In the genomic region with DNA sequence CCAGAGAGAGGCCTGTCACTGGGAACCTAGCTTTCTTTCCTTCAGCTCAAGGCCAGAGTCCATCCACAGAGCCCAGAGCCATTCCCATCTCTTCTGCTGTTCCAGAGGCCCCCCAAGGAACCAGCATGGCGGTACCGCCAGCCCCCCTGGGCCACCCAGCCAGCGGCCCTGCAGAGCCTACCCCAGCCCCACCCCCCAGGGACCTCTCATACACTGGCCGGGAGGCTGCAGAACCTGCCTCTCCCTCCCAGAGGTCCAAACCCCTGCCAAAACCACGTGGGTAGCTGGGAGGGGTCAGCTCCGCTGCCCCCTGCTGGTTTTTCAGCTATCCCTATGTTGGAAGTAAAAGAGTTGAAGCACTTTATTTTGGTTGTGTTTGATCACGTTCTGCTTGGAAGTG, we compare ENCODE assay signal across 9 mouse cellular contexts. TPM values are rescaled to one million over a fixed set of nuclear protein-coding genes. Genes with fewer than 3 reads are reported as not detected.
DNase-seq lines count a peak whose midpoint lies in the region; ATAC-seq and TF ChIP-seq lines count a peak whose summit lies in the region.
"Had no signal": no experiment of that assay in that cellular context is flagged by ENCODE, and none has a peak within 500 bp of the region (broad histone marks: within the 10 kb centered on the region; RNA-seq: fewer than 3 reads in every experiment).

No protein-coding gene starts in this region.

- ATAC-seq in liver, postnatal 0 days, result no peak
- no peak for ATAC-seq in liver, embryonic 11.5 days (replicated peaks; ENCODE audit: low FRiP score)
- no peak for ATAC-seq in hindbrain, embryonic 13.5 days (ENCODE audit: low FRiP score)

- 49% methylated on average over 7 of the region's 7 CpGs for WGBS in liver, postnatal 0 days (ENCODE audit: insufficient replicate concordance)
- 44% methylated on average over 7 of the region's 7 CpGs for WGBS in liver, embryonic 11.5 days
- WGBS in hindbrain, embryonic 13.5 days, result 25% methylated on average over 7 of the region's 7 CpGs

- peak; percentile 18; the same call in 1 of the 2 replicates for TF ChIP-seq CTCF in liver, postnatal 0 days (IDR thresholded peaks at IDR 0.05; ENCODE audit: low read depth)

- intact Hi-C loops in left cerebral cortex, postnatal 25 days (cut with DNase I), result no loop called here

- no peak overlapping the region for H3K9ac ChIP-seq in liver, postnatal 0 days (replicated peaks)
- H3K9ac ChIP-seq in liver, embryonic 11.5 days (ENCODE audit: low read depth, low read length), result no peak overlapping the region
- peak overlapping the region; percentile 39; the same call in 1 of the 2 replicates for H3K9ac ChIP-seq in hindbrain, embryonic 13.5 days

- H3K36me3 ChIP-seq in liver, postnatal 0 days (replicated peaks; ENCODE audit: insufficient read depth, low read length), result no peaks in the 10 kb centered on the region
- no peaks in the 10 kb centered on the region for H3K36me3 ChIP-seq in liver, embryonic 11.5 days (ENCODE audit: control insufficient read depth, insufficient read depth, low read length)
- H3K36me3 ChIP-seq in hindbrain, embryonic 13.5 days, result peaks cover 43% of the 10 kb centered on the region

- no peak overlapping the region for H3K4me3 ChIP-seq in liver, postnatal 0 days (ENCODE audit: low read depth, low read length)
- H3K4me3 ChIP-seq in liver, embryonic 11.5 days (ENCODE audit: low read depth, low read length), result no peak overlapping the region
- H3K4me3 ChIP-seq in hindbrain, embryonic 13.5 days, result no peak overlapping the region

- no peak overlapping the region for H3K4me2 ChIP-seq in liver, postnatal 0 days (ENCODE audit: low read depth, low read length)
- H3K4me2 ChIP-seq in liver, embryonic 11.5 days, result no peak overlapping the region
- no peak overlapping the region for H3K4me2 ChIP-seq in hindbrain, embryonic 13.5 days

- TF ChIP-seq EP300 in liver, postnatal 0 days (IDR thresholded peaks at IDR 0.05; ENCODE audit: low read depth), result no peak

- no peak overlapping the region for H3K27ac ChIP-seq in liver, postnatal 0 days (ENCODE audit: low read depth)
- no peak overlapping the region for H3K27ac ChIP-seq in liver, embryonic 11.5 days (ENCODE audit: low read depth, low read length)
- H3K27ac ChIP-seq in hindbrain, embryonic 13.5 days, result peak overlapping the region; percentile 56; the same call in 1 of the 2 replicates
- H3K27ac ChIP-seq: macrophage had no signal

- H3K4me1 ChIP-seq in liver, postnatal 0 days (ENCODE audit: insufficient read depth), result no peaks in the 10 kb centered on the region
- no peaks in the 10 kb centered on the region for H3K4me1 ChIP-seq in liver, embryonic 11.5 days (replicated peaks; ENCODE audit: control insufficient read depth, insufficient read depth, low read length)
- peaks cover 70% of the 10 kb centered on the region for H3K4me1 ChIP-seq in hindbrain, embryonic 13.5 days (replicated peaks)

- DNase-seq in embryo, embryonic 11 days, result peak; percentile 60
- no peak for DNase-seq in embryo, embryonic 10.5 days (ENCODE audit: low spot score)
- no peak for DNase-seq in liver, postnatal 0 days
- DNase-seq in liver, embryonic 11.5 days (ENCODE audit: low spot score), result no peak
- peak; percentile 46 for DNase-seq in retina, postnatal 1 day
- no peak for DNase-seq in adrenal gland, adult (ENCODE audit: inconsistent age in 2 of 2, low spot score in 1 of 2)
- DNase-seq in left cerebral cortex, postnatal 25 days (ENCODE audit: low spot score in 2 of 2), result no peak

- H3K9me3 ChIP-seq in liver, postnatal 0 days (ENCODE audit: low read length), result no peaks in the 10 kb centered on the region
- H3K9me3 ChIP-seq in liver, embryonic 11.5 days (ENCODE audit: control insufficient read depth, low read length), result no peaks in the 10 kb centered on the region
- no peaks in the 10 kb centered on the region for H3K9me3 ChIP-seq in hindbrain, embryonic 13.5 days

- H3K27me3 ChIP-seq in liver, postnatal 0 days (ENCODE audit: insufficient read depth, low read length), result no peaks in the 10 kb centered on the region
- no peaks in the 10 kb centered on the region for H3K27me3 ChIP-seq in liver, embryonic 11.5 days (replicated peaks; ENCODE audit: control insufficient read depth, insufficient read depth, low read length)
- no peaks in the 10 kb centered on the region for H3K27me3 ChIP-seq in hindbrain, embryonic 13.5 days

RNA-seq across cellular contexts. Expression of a gene that starts 44.1 kb away (rescaled TPM):
- 0.12 TPM in 2 replicates for polyA plus RNA-seq in liver, postnatal 0 days (2015; fragmentation: Nextera tagmentation; extraction: Ambion mirVana)
- 2.8 and 3.0 TPM in 2 replicates for polyA plus RNA-seq in liver, embryonic 11.5 days (2014; fragmentation: Nextera tagmentation; extraction: Ambion mirVana)
- polyA plus RNA-seq in hindbrain, embryonic 13.5 days (2015; fragmentation: Nextera tagmentation; extraction: Ambion mirVana), result 40.0 and 41.1 TPM in 2 replicates
- 10 to 100 TPM; 62.3 to 66.1 TPM for total RNA-seq in left cerebral cortex, postnatal 25 days (2021)
- polyA plus RNA-seq: macrophage had no signal

Comparison
In these comparisons a context has a peak if more than half of its experiments do, and no peak if none do; other contexts are left out.
1. DNase-seq: peak in embryo, embryonic 11 days (single experiment) and retina, postnatal 1 day (single experiment); none in embryo, embryonic 10.5 days (single experiment), liver, postnatal 0 days (single experiment), liver, embryonic 11.5 days (single experiment), adrenal gland, adult (0 of 2) and left cerebral cortex, postnatal 25 days (0 of 2).
2. RNA of a gene that starts 44.1 kb away (polyA plus RNA-seq): 40.0 to 41.1 TPM in hindbrain, embryonic 13.5 days; 2.8 to 3.0 TPM in liver, embryonic 11.5 days and 0.12 TPM in liver, postnatal 0 days; every median in the first group is over 10 times any median in the second.